Mouse (Mus musculus): ENCODE data around the gene Prss53.

DNA sequence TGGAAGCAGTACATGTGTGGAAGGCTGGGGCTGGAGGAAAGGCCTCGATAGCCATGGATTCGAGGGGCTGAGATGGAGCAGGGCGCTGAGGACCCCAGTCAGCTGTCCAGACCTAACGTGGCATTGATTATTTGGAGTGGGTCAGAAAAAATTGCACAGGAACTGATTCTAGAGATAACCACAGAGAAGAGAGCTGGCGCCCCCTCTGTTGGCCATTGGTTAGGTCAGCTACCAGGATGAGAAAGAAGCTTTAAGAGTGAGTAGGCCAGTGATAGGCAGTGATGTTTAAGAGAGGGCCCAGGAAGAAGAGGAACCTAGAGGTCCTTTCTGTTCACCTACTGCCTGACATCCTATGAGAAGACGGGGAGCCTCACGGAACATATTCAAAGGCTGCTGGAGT lies 28.5 kb upstream of the Prss53 start:
- TF ChIP-seq CTCF (conservative IDR thresholded peaks at IDR 0.05 in 1 of 2, IDR thresholded peaks at IDR 0.05 in 1 of 2; ENCODE audit: low read depth in 2 of 2, low read length in 2 of 2) (peak; percentile 8 to 62; a peak in 2 of 4 replicates), HCFC1 (IDR thresholded peaks at IDR 0.05; ENCODE audit: low read depth, low read length) (no peak), USF1 (IDR thresholded peaks at IDR 0.05; ENCODE audit: low read depth, low read length) (no peak), E2F4 (IDR thresholded peaks at IDR 0.05; ENCODE audit: insufficient replicate concordance, low read depth, low read length) (no peak), USF2 (conservative IDR thresholded peaks at IDR 0.05; ENCODE audit: low read depth, low read length) (no peak), SIN3A (IDR thresholded peaks at IDR 0.05; ENCODE audit: low read length) (no peak), MAFK (IDR thresholded peaks at IDR 0.05; ENCODE audit: insufficient replicate concordance, low read length) (no peak), ZKSCAN1 (IDR thresholded peaks at IDR 0.05; ENCODE audit: borderline replicate concordance, low read depth, low read length) (no peak), BHLHE40 (IDR thresholded peaks at IDR 0.05; ENCODE audit: low read depth, low read length) (no peak), ZNF384 (IDR thresholded peaks at IDR 0.05; ENCODE audit: low read depth, low read length) (0 out of 2 replicates have a peak, but pooled peaks have one; percentile 11), TCF12 (IDR thresholded peaks at IDR 0.05; ENCODE audit: low read depth, low read length) (no peak), POLR2A (IDR thresholded peaks at IDR 0.05; ENCODE audit: low read depth, low read length) (no peak), TBP (conservative IDR thresholded peaks at IDR 0.05; ENCODE audit: low read depth, low read length) (no peak)

Data from CH12.LX (cell line).